Mouse (Mus musculus) hindbrain, embryonic 15.5 days (tissue): Measurements from ENCODE around the gene Glod4. TPM values are rescaled to one million over a fixed set of nuclear protein-coding genes. Genes with fewer than 3 reads are reported as not detected.

ENCODE experiments used
- ATAC-seq: fragments of 200-750 bp; cut with Nextera tagmentation; 2 replicates; pipeline ENCODE4 v1.8.0; 2017; ENCODE audit warnings: low read depth, moderate number of reproducible peaks, moderate TSS enrichment; ENCODE audit not compliant: low FRiP score
- H3K27ac ChIP-seq: fragments of 300-500 bp; sonication (generic); replicated peaks from 2 replicates; pipeline ENCODE4 v1.5.1; 2015; ENCODE audit warnings: mild to moderate bottlenecking, inconsistent platforms
- H3K27me3 ChIP-seq: fragments of 300-500 bp; sonication (generic); 2 replicates; pipeline ENCODE4 v1.6.1; 2015; ENCODE audit warnings: control low read depth, inconsistent platforms
- H3K36me3 ChIP-seq: fragments of 300-500 bp; sonication (generic); 2 replicates; pipeline ENCODE4 v1.6.1; 2015; ENCODE audit warnings: control low read depth, inconsistent platforms
- H3K4me1 ChIP-seq: fragments of 300-500 bp; sonication (generic); replicated peaks from 2 replicates; pipeline ENCODE4 v1.6.1; 2015; ENCODE audit warnings: control low read depth, inconsistent platforms
- H3K4me2 ChIP-seq: fragments of 300-500 bp; sonication (generic); 2 replicates; pipeline ENCODE4 v1.6.1; 2015; ENCODE audit warnings: moderate library complexity, mild to moderate bottlenecking, inconsistent platforms
- H3K4me3 ChIP-seq: fragments of 300-500 bp; sonication (generic); 2 replicates; pipeline ENCODE4 v1.5.1; 2015; ENCODE audit warnings: mild to moderate bottlenecking, inconsistent platforms
- H3K9ac ChIP-seq: fragments of 300-500 bp; sonication (generic); 2 replicates; pipeline ENCODE4 v1.6.1; 2015; ENCODE audit warnings: inconsistent platforms
- H3K9me3 ChIP-seq: fragments of 300-500 bp; sonication (generic); 2 replicates; pipeline ENCODE4 v1.6.1; 2016; ENCODE audit warnings: control low read depth, inconsistent platforms
- WGBS: fragments of 180-500 bp; shearing (Covaris S2); methylation state at CpG from one replicate; pipeline ENCODE4 v1.1.7; 2015; 5-methylcytosine and 5-hydroxymethylcytosine counted together
- polyA plus RNA-seq: library from polyadenylated mRNA; unstranded; fragments of >200 nt; fragmentation: Nextera tagmentation; extraction: Ambion mirVana; gene quantifications from 2 replicates; pipeline ENCODE4 v1.2.1, GENCODE M21; 2015

Gene Glod4
- polyA plus RNA-seq, 1 experiment from 2014 or later: 120 TPM

GRCm38 (mm10) chr11:76183745-76184144 is 59.8 kb downstream of the Glod4 start:
- peaks cover 9% of the 10 kb centered on the region for H3K4me1 ChIP-seq

GRCm38 (mm10) chr11:76180146-76180540 is 63.4 kb downstream of the Glod4 start:
- Histone ChIP-seq H3K27me3 (no peaks in the 10 kb centered on the region), H3K9me3 (no peaks in the 10 kb centered on the region), H3K4me3 (peak overlapping the region; percentile 88), H3K36me3 (peaks cover 5% of the 10 kb centered on the region; the same call in 1 of the 2 replicates), H3K27ac (peak overlapping the region; percentile 86), H3K9ac (peak overlapping the region; percentile 72), H3K4me2 (peak overlapping the region; percentile 83), H3K4me1 (peaks cover 22% of the 10 kb centered on the region)
- 19% methylated on average over 7 of the region's 7 CpGs for WGBS
- no peak; the same call in 1 of the 2 replicates for ATAC-seq

More at GRCm38 (mm10) chr11:76183745-76184144, 59.8 kb downstream of the Glod4 start:
- no peak overlapping the region for H3K27ac ChIP-seq
- H3K36me3 ChIP-seq: no peaks in the 10 kb centered on the region
- no peaks in the 10 kb centered on the region for H3K27me3 ChIP-seq
- H3K9ac ChIP-seq: no peak overlapping the region
- no peaks in the 10 kb centered on the region for H3K9me3 ChIP-seq
- WGBS: 87% methylated on average over 4 of the region's 4 CpGs
- no peak overlapping the region for H3K4me3 ChIP-seq
- no peak for ATAC-seq
- H3K4me2 ChIP-seq: no peak overlapping the region

GRCm38 (mm10) chr11:76179495-76180145 is 63.9 kb downstream of the Glod4 start, which contains the start of the genes Vps53 and Fam57a:
TSS of gene Vps53 (minus strand) at chr11:76179647.
TSS of gene Fam57a (plus strand) at chr11:76179671.
- Histone ChIP-seq H3K4me2 (peak within 1 kb of the TSS; percentile 83), H3K4me3 (peak within 1 kb of the TSS; percentile 88), H3K27ac (peak within 1 kb of the TSS; percentile 86), H3K4me1 (peaks cover 22% of the 10 kb centered on the region), H3K9me3 (no peaks in the 10 kb centered on the region), H3K36me3 (peaks cover 5% of the 10 kb centered on the region; the same call in 1 of the 2 replicates), H3K9ac (peak within 1 kb of the TSS; percentile 72), H3K27me3 (no peaks in the 10 kb centered on the region)
- peak; percentile 94 for ATAC-seq
- under 1% methylated on average over 37 of the region's 37 CpGs for WGBS

GRCm38 (mm10) chr11:76178726-76179494 is 64.6 kb downstream of the Glod4 start:
- peak overlapping the region; percentile 88 for H3K4me3 ChIP-seq
- H3K9me3 ChIP-seq: no peaks in the 10 kb centered on the region
- peak overlapping the region; percentile 86 for H3K27ac ChIP-seq
- H3K27me3 ChIP-seq: no peaks in the 10 kb centered on the region
- peak overlapping the region; percentile 72 for H3K9ac ChIP-seq
- peak overlapping the region; percentile 83 for H3K4me2 ChIP-seq
- WGBS: 2% methylated on average over 28 of the region's 28 CpGs
- H3K36me3 ChIP-seq: peaks cover 8% of the 10 kb centered on the region
- H3K4me1 ChIP-seq: peaks cover 22% of the 10 kb centered on the region
- peak; percentile 87 for ATAC-seq

GRCm38 (mm10) chr11:76170207-76170606 is 73.3 kb downstream of the Glod4 start:
- Histone ChIP-seq H3K27ac (no peak overlapping the region), H3K4me3 (no peak overlapping the region), H3K9me3 (no peaks in the 10 kb centered on the region), H3K4me1 (0 out of 2 replicates have a peak, but pooled peaks cover 3% of the 10 kb centered on the region), H3K9ac (no peak overlapping the region), H3K27me3 (no peaks in the 10 kb centered on the region), H3K36me3 (peaks cover 28% of the 10 kb centered on the region; the same call in 1 of the 2 replicates), H3K4me2 (no peak overlapping the region)
- ATAC-seq: no peak
- 46% methylated on average over 5 of the region's 5 CpGs for WGBS

GRCm38 (mm10) chr11:76168976-76169375 is 74.5 kb downstream of the Glod4 start:
- no peaks in the 10 kb centered on the region for H3K9me3 ChIP-seq
- no peak overlapping the region for H3K27ac ChIP-seq
- 71% methylated on average over 3 of the region's 3 CpGs for WGBS
- no peaks in the 10 kb centered on the region for H3K27me3 ChIP-seq
- no peak overlapping the region for H3K4me3 ChIP-seq
- H3K9ac ChIP-seq: no peak overlapping the region
- no peak overlapping the region for H3K4me2 ChIP-seq
- H3K36me3 ChIP-seq: peaks cover 31% of the 10 kb centered on the region; the same call in 1 of the 2 replicates
- H3K4me1 ChIP-seq: 0 out of 2 replicates have a peak, but pooled peaks cover 3% of the 10 kb centered on the region
- ATAC-seq: no peak

- Histone ChIP-seq H3K4me3 (no peak overlapping the region), H3K36me3 (peaks cover 29% of the 10 kb centered on the region), H3K4me2 (no peak overlapping the region), H3K27ac (no peak overlapping the region), H3K9ac (no peak overlapping the region), H3K4me1 (0 out of 2 replicates have a peak, but pooled peaks cover 3% of the 10 kb centered on the region), H3K9me3 (no peaks in the 10 kb centered on the region), H3K27me3 (no peaks in the 10 kb centered on the region)
- 35% methylated on average over 5 of the region's 5 CpGs for WGBS
- no peak for ATAC-seq
Measured at GRCm38 (mm10) chr11:76167079-76167765, 76.3 kb downstream of the Glod4 start.

- Histone ChIP-seq H3K36me3 (peaks cover 25% of the 10 kb centered on the region), H3K9me3 (no peaks in the 10 kb centered on the region), H3K9ac (no peak overlapping the region), H3K4me2 (no peak overlapping the region), H3K4me1 (0 out of 2 replicates have a peak, but pooled peaks cover 3% of the 10 kb centered on the region), H3K4me3 (no peak overlapping the region), H3K27me3 (no peaks in the 10 kb centered on the region), H3K27ac (no peak overlapping the region)
- no peak for ATAC-seq
- WGBS: 93% methylated on average over 4 of the region's 4 CpGs
Measured at GRCm38 (mm10) chr11:76166657-76167056, 76.9 kb downstream of the Glod4 start.

GRCm38 (mm10) chr11:76160251-76160650 is 83.3 kb downstream of the Glod4 start:
- ATAC-seq: no peak
- Histone ChIP-seq H3K4me3 (no peak overlapping the region), H3K4me2 (no peak overlapping the region), H3K36me3 (peaks cover 51% of the 10 kb centered on the region), H3K27ac (no peak overlapping the region), H3K27me3 (no peaks in the 10 kb centered on the region), H3K4me1 (no peaks in the 10 kb centered on the region), H3K9me3 (no peaks in the 10 kb centered on the region), H3K9ac (no peak overlapping the region)
- 73% methylated on average over 6 of the region's 6 CpGs for WGBS

- Histone ChIP-seq H3K36me3 (peaks cover 46% of the 10 kb centered on the region), H3K27ac (no peak overlapping the region), H3K9ac (no peak overlapping the region), H3K4me1 (no peaks in the 10 kb centered on the region), H3K4me3 (no peak overlapping the region), H3K4me2 (no peak overlapping the region), H3K27me3 (no peaks in the 10 kb centered on the region), H3K9me3 (no peaks in the 10 kb centered on the region)
- no peak for ATAC-seq
- WGBS: 92% methylated on average over 2 of the region's 2 CpGs
Measured at GRCm38 (mm10) chr11:76158375-76158774, 85.2 kb downstream of the Glod4 start.

- H3K4me3 ChIP-seq: no peak overlapping the region
- H3K36me3 ChIP-seq: peaks cover 29% of the 10 kb centered on the region
- no peak overlapping the region for H3K9ac ChIP-seq
- H3K27ac ChIP-seq: no peak overlapping the region
- no peaks in the 10 kb centered on the region for H3K4me1 ChIP-seq
- no peaks in the 10 kb centered on the region for H3K27me3 ChIP-seq
- 96% methylated on average over 2 of the region's 2 CpGs for WGBS
- no peak for ATAC-seq
- H3K4me2 ChIP-seq: no peak overlapping the region
- H3K9me3 ChIP-seq: no peaks in the 10 kb centered on the region
Measured at GRCm38 (mm10) chr11:76154861-76155260, 88.7 kb downstream of the Glod4 start.
